Mouse (Mus musculus): ENCODE measurements around the gene Suv39h1. TPM values are rescaled to one million over a fixed set of nuclear protein-coding genes. Genes with fewer than 3 reads are reported as not detected.

Gene Suv39h1
- 26.9 and 42.6 TPM in 2 replicates for total RNA-seq (2012; rRNA removed)

DNA sequence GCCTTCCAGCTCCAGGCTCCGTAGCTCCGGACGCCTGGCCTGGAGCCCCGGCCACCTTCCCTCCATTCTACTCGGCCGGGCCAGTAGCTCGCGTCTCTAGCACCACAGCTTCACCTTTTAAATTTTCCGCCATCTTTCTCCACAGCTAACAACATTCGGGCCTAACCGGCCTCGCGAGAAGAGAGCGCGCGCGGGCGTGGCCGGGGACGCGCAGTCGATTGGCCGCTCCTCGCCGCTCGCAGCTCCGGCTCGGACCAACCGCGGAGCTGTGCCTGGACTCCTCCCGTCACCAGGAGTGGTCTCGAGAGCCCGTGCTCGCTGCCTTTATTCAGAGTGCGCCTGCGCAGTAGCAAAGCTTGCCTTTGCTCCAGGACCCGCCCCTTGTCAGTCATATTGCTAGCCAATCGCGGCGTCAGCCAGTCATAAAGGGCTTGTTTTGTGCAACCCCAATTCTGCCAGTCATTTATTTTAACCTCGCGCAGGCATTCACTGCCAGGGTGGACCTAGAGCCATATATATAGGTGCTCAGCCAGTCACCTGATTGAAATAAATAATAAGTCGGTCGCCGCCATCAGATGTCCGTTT, at the start of gene Suv39h1:
Suv39h1 (minus strand) TSS at position 331 of the 585 bp plus-strand sequence.
- peak within 1 kb of the TSS; percentile 92 for H3K9ac ChIP-seq (ENCODE audit: insufficient read depth, low read depth, low read length, poor library complexity, severe bottlenecking)
- peaks cover 0 to 5% of the 10 kb centered on the region in 2 experiments; a peak in 1 of 4 replicates for H3K4me1 ChIP-seq (ENCODE audit: control insufficient read depth in 2 of 2, insufficient read depth in 2 of 2, low read length in 2 of 2, poor library complexity in 1 of 2)
- peak; percentile 71 for DNase-seq (ENCODE audit: low read depth, low spot score)
- H3K4me3 ChIP-seq (ENCODE audit: insufficient read depth in 1 of 2, low read depth in 1 of 2, low read length in 2 of 2, poor library complexity in 1 of 2, severe bottlenecking in 1 of 2): peak within 1 kb of the TSS; percentile 72 to 87
- H3K27ac ChIP-seq (ENCODE audit: insufficient read depth, low read depth, low read length, poor library complexity, severe bottlenecking): peak within 1 kb of the TSS; percentile 96
- H3K36me3 ChIP-seq (ENCODE audit: control insufficient read depth, insufficient read depth, low read length, poor library complexity, severe bottlenecking): peaks cover 12% of the 10 kb centered on the region
- in situ Hi-C loops (cut with MboI; ENCODE audit: low sequenced_read_pairs in 2 of 2, unreplicated experiment in 2 of 2): no loop called here
- no peaks in the 10 kb centered on the region for H3K9me3 ChIP-seq (ENCODE audit: control insufficient read depth, insufficient read depth, low read depth, low read length)
- peak; percentile 92 for TF ChIP-seq CHD2 (IDR thresholded peaks at IDR 0.05; ENCODE audit: low read depth, low read length)
- TF ChIP-seq MAFK (IDR thresholded peaks at IDR 0.05; ENCODE audit: insufficient read depth, low read depth, low read length): no peak

GRCm38 (mm10) chrX:8123821-8124470, 49.4 kb upstream of the Suv39h1 start:
- no peak for DNase-seq (ENCODE audit: low read depth, low spot score)
- in situ Hi-C loops (cut with MboI; ENCODE audit: low sequenced_read_pairs in 2 of 2, unreplicated experiment in 2 of 2): no loop called here
- TF ChIP-seq CHD2 (IDR thresholded peaks at IDR 0.05; ENCODE audit: low read depth, low read length) (no peak), ZC3H11A (IDR thresholded peaks at IDR 0.05; ENCODE audit: borderline replicate concordance, low read depth, low read length) (no peak), ZNF384 (IDR thresholded peaks at IDR 0.05; ENCODE audit: low read depth, low read length) (no peak)
- Histone ChIP-seq H3K4me3 (ENCODE audit: insufficient read depth in 1 of 2, low read depth in 1 of 2, low read length in 2 of 2, poor library complexity in 1 of 2, severe bottlenecking in 1 of 2) (no peak overlapping the region), H3K9ac (ENCODE audit: insufficient read depth, low read depth, low read length, poor library complexity, severe bottlenecking) (no peak overlapping the region), H3K4me1 (ENCODE audit: control insufficient read depth in 2 of 2, insufficient read depth in 2 of 2, low read length in 2 of 2, poor library complexity in 1 of 2) (no peaks in the 10 kb centered on the region), H3K9me3 (ENCODE audit: control insufficient read depth, insufficient read depth, low read depth, low read length) (no peaks in the 10 kb centered on the region), H3K36me3 (ENCODE audit: control insufficient read depth, insufficient read depth, low read length, poor library complexity, severe bottlenecking) (peaks cover 5% of the 10 kb centered on the region; the same call in 1 of the 2 replicates), H3K27ac (ENCODE audit: insufficient read depth, low read depth, low read length, poor library complexity, severe bottlenecking) (no peak overlapping the region)

GRCm38 (mm10) chrX:8117264-8117663, 42.7 kb upstream of the Suv39h1 start:
- no peak overlapping the region for H3K4me3 ChIP-seq (ENCODE audit: insufficient read depth in 1 of 2, low read depth in 1 of 2, low read length in 2 of 2, poor library complexity in 1 of 2, severe bottlenecking in 1 of 2)
- no peak overlapping the region for H3K27ac ChIP-seq (ENCODE audit: insufficient read depth, low read depth, low read length, poor library complexity, severe bottlenecking)
- TF ChIP-seq CHD2 (IDR thresholded peaks at IDR 0.05; ENCODE audit: low read depth, low read length) (no peak), MAFK (IDR thresholded peaks at IDR 0.05; ENCODE audit: insufficient read depth, low read depth, low read length) (no peak), ZNF384 (IDR thresholded peaks at IDR 0.05; ENCODE audit: low read depth, low read length) (no peak), HCFC1 (IDR thresholded peaks at IDR 0.05; ENCODE audit: borderline replicate concordance, insufficient read depth, low read length) (no peak), ZC3H11A (IDR thresholded peaks at IDR 0.05; ENCODE audit: borderline replicate concordance, low read depth, low read length) (no peak)
- no peak overlapping the region for H3K9ac ChIP-seq (ENCODE audit: insufficient read depth, low read depth, low read length, poor library complexity, severe bottlenecking)
- in situ Hi-C loops (cut with MboI; ENCODE audit: low sequenced_read_pairs in 2 of 2, unreplicated experiment in 2 of 2): no loop called here
- H3K36me3 ChIP-seq (ENCODE audit: control insufficient read depth, insufficient read depth, low read length, poor library complexity, severe bottlenecking): no peaks in the 10 kb centered on the region
- no peaks in the 10 kb centered on the region for H3K9me3 ChIP-seq (ENCODE audit: control insufficient read depth, insufficient read depth, low read depth, low read length)
- no peak for DNase-seq (ENCODE audit: low read depth, low spot score)
- H3K4me1 ChIP-seq (ENCODE audit: control insufficient read depth in 2 of 2, insufficient read depth in 2 of 2, low read length in 2 of 2, poor library complexity in 1 of 2): no peaks in the 10 kb centered on the region

- no peak overlapping the region for H3K4me3 ChIP-seq (ENCODE audit: insufficient read depth in 1 of 2, low read depth in 1 of 2, low read length in 2 of 2, poor library complexity in 1 of 2, severe bottlenecking in 1 of 2)
- H3K9ac ChIP-seq (ENCODE audit: insufficient read depth, low read depth, low read length, poor library complexity, severe bottlenecking): no peak overlapping the region
- H3K27ac ChIP-seq (ENCODE audit: insufficient read depth, low read depth, low read length, poor library complexity, severe bottlenecking): no peak overlapping the region
- no peaks in the 10 kb centered on the region for H3K4me1 ChIP-seq (ENCODE audit: control insufficient read depth in 2 of 2, insufficient read depth in 2 of 2, low read length in 2 of 2, poor library complexity in 1 of 2)
- in situ Hi-C loops (cut with MboI; ENCODE audit: low sequenced_read_pairs in 2 of 2, unreplicated experiment in 2 of 2): no loop called here
- no peak for TF ChIP-seq ZC3H11A (IDR thresholded peaks at IDR 0.05; ENCODE audit: borderline replicate concordance, low read depth, low read length)
- no peaks in the 10 kb centered on the region for H3K36me3 ChIP-seq (ENCODE audit: control insufficient read depth, insufficient read depth, low read length, poor library complexity, severe bottlenecking)
- DNase-seq (ENCODE audit: low read depth, low spot score): no peak
- H3K9me3 ChIP-seq (ENCODE audit: control insufficient read depth, insufficient read depth, low read depth, low read length): no peaks in the 10 kb centered on the region
Observed at GRCm38 (mm10) chrX:8115275-8115674, 40.7 kb upstream of the Suv39h1 start.

DNA sequence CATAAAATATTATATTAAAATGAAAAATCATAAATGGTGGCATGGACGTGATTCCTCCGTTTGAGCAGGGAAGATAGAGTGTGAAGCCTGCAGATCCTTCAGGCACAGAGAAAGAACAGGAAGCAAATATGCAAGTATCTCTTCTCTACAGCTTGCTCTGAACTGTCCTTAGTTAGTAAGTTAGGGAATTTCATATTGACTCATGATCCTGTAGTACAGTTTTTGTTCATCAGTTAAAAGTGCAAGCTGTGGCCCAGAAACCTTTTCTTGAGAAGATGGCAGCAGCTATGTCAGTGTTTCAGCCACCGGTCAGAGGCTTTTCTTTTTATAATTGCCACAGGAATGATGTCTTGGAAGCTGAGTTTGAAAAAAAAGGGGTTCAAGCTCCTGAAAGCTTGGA, 30.5 kb upstream of the Suv39h1 start:
- Histone ChIP-seq H3K4me3 (ENCODE audit: insufficient read depth in 1 of 2, low read depth in 1 of 2, low read length in 2 of 2, poor library complexity in 1 of 2, severe bottlenecking in 1 of 2) (no peak overlapping the region), H3K27ac (ENCODE audit: insufficient read depth, low read depth, low read length, poor library complexity, severe bottlenecking) (no peak overlapping the region), H3K36me3 (ENCODE audit: control insufficient read depth, insufficient read depth, low read length, poor library complexity, severe bottlenecking) (no peaks in the 10 kb centered on the region), H3K9me3 (ENCODE audit: control insufficient read depth, insufficient read depth, low read depth, low read length) (no peaks in the 10 kb centered on the region), H3K4me1 (ENCODE audit: control insufficient read depth in 2 of 2, insufficient read depth in 2 of 2, low read length in 2 of 2, poor library complexity in 1 of 2) (no peaks in the 10 kb centered on the region; a peak in 1 of 4 replicates), H3K9ac (ENCODE audit: insufficient read depth, low read depth, low read length, poor library complexity, severe bottlenecking) (no peak overlapping the region)
- DNase-seq (ENCODE audit: low read depth, low spot score): no peak
- in situ Hi-C loops (cut with MboI; ENCODE audit: low sequenced_read_pairs in 2 of 2, unreplicated experiment in 2 of 2): no loop called here
- TF ChIP-seq MAFK (IDR thresholded peaks at IDR 0.05; ENCODE audit: insufficient read depth, low read depth, low read length) (no peak), ZC3H11A (IDR thresholded peaks at IDR 0.05; ENCODE audit: borderline replicate concordance, low read depth, low read length) (no peak)
